Mouse (Mus musculus): ENCODE results near the gene Cnst.

The Cnst gene

DNA sequence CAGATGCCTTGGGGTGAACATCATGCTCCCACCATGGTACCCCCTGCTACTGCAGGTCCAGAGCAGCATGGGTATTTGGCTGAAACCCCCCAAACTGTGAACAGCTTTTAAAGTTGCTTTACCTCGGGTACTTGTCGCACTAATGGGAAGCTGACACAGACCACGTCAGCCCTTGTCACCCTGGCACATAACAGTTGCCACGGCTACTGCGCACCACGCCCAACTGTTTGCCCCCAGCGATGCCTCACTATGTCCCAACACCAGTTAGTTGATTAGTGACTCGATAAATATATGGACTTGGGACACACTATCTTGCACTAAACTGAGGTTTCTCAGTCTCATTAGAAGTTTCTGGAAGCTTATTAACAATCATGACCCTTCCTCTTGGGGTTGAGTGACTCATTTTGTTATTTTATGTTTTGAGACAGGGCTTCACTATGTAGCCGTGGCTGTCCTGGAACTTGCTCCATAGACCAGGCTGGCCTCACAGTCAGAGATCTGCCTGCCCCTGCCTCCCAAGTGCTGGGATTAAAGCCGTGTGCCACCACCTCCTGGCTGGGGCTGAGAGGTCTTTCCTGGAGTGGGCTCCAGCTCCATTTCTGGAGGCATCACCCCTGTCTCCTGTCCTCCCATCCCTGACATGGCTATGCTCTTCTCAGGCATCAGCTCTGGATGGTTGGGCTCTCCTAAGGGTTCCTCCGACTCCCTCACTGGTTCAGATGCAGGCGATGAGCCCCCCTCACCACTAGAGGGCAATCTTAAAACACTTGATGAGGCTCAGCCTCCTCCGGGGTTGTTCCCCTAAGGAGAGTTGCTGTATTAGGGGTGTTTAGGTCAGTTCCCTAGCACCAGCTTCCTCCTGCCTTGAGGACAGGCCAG is 99.2 kb downstream of the Cnst start:
- DNase-seq (ENCODE audit: low spot score), result peak; percentile 95

- no peak for DNase-seq (ENCODE audit: low spot score)
Observed at GRCm38 (mm10) chr1:179645980-179646268, 99.8 kb downstream of the Cnst start.

- DNase-seq (ENCODE audit: low spot score), result peak; percentile 10
Observed at GRCm38 (mm10) chr1:179648678-179649077, 102.5 kb downstream of the Cnst start.

GRCm38 (mm10) chr1:179649324-179649723 is 103.2 kb downstream of the Cnst start:
- no peak for DNase-seq (ENCODE audit: low spot score)

DNA sequence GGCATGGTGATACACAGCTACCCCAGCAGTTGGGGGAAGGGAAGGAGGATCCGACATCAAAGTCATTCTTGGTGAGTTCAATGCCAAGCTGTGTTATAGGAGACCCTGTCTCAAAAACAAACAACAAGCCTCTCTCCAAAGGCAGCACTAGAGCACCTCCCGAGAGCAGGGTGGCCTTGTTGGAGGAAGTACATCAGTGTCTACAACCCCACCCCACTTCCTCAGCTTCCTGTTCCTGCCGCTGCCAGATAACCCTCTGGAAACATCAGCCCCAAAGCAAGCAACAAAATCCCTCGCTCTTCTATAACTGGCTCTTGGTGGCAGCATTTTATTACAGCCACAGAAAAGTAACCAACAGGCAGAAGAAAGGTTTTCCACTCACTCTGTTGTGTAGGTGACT is 104.1 kb downstream of the Cnst start:
- no peak for DNase-seq (ENCODE audit: low spot score)

DNA sequence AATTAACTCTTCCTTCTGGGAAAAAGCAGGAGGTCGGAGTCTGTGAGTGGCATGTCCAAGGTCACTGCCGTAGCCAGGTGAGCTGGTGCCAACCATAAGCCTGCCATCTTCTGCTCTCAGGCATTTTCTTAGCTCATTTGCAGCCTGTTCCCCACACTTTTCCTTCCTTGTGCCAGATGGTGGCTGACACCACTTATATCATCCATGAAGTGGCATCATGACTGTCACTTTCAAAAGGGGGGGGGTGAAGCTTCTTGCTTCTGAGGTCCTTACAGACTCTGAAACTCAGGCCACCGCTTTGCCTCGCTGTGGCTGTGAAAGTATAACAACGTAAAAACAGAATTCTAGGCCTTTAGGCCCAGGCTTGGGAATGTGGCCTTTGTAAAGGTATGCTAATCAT is 105.1 kb downstream of the Cnst start:
- no peak for DNase-seq (ENCODE audit: low spot score)

DNA sequence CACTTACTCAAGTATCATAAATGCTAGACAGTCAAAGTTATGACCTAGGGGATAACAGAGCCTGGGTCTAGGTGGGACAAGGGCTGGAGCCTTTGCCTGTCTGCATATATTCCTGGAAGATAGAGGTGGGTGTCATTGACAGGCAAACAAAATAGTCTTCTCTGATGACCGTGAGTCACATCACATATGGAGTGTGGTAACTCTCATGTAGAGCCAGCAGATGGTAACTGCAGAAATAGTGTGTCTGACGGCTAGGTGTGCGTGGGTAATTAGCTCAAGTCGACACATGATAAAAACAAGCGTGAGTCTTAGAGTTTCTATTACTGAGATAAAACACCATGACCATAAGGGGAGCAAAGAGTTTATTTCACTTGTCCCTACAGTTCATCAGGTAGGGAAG is 116.9 kb downstream of the Cnst start:
- DNase-seq (ENCODE audit: low spot score), result no peak

GRCm38 (mm10) chr1:179664309-179664930 is 118.2 kb downstream of the Cnst start:
- peak; percentile 3 for DNase-seq (ENCODE audit: low spot score)

DNA sequence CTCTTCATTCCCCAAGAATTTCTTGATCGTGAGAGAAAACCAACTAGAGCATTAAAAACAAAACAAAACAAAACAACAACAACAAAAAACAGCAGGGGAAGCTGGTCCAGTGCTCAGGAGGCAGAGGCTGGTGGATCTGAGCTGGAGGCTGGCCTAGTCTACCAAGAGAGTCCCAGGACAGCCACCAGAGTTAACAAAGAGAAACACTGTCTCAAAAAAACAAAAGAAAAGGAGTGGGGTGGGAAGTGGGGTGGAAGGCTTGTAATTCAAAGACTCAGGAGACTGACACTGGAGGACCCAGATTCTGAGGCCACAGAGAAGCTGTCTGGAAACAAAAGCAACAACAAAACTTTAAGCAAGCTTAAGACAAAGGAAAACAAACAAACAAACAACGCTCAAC is 120.8 kb downstream of the Cnst start:
- peak; percentile 19 for DNase-seq (ENCODE audit: low spot score)

- peak; percentile 62 for DNase-seq (ENCODE audit: low spot score)
Observed at GRCm38 (mm10) chr1:179667450-179667849, 121.3 kb downstream of the Cnst start.

- peak; percentile 85 for DNase-seq (ENCODE audit: low spot score)
Observed at GRCm38 (mm10) chr1:179668013-179668805, 122.0 kb downstream of the Cnst start, which contains the start of gene Sccpdh. Gene Sccpdh (plus strand): TSS chr1:179668210.

GRCm38 (mm10) chr1:179668836-179669537 is 122.8 kb downstream of the Cnst start:
- peak; percentile 45 for DNase-seq (ENCODE audit: low spot score)

DNA sequence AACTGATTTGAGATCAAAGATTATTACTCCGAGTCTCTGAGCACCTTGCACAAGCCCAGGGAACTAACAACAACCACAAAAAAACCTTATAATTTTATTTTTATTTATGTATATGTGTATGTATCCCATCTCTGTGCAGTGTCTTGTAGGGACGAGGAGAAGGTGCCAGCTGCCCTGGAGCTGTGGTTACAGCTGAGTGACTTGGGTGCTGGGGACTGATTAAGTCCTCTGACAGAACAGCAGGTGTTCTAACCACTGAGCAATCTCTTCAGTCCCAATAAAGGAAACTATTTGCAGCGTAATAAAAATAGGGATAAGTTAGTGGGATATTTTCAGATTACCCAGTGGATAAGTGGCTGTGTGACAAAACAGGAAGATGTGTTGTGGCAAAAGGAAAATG is 128.2 kb downstream of the Cnst start:
- no peak for DNase-seq (ENCODE audit: low spot score)

DNA sequence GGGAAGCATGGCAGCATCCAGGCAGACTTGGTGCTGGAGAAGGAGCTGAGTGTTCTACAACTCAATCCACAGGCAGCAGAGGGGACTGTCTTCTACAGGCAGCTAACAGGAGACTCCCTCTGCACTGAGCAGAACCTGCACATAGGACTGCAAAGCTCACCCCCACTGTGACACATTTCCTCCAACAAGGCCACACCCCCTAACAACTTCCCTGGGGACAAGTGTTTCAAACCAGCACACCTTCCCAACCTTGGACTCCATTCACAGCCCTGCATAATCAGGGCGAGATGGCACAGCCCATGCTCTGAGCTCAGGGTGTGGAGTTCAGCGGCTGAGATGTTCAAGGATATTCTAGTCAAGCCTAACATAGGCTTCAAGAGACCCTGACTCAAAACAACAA is 130.9 kb downstream of the Cnst start:
- no peak for DNase-seq (ENCODE audit: low spot score)
